Mouse (Mus musculus) layer of hippocampus, adult 18-20 months (tissue): Measurements from ENCODE around the gene Catsperz. TPM values are rescaled to one million over a fixed set of nuclear protein-coding genes. Genes with fewer than 3 reads are reported as not detected.
A peak's percentile ranks its signal among the peaks of the same experiment; 100 is the strongest.

ENCODE experiments used
- DNase-seq, 2 experiments: peaks; one replicate each; pipeline ENCODE4 v3.0.0; 2022; ENCODE audit warnings: low spot score in 2 of 2
- total RNA-seq, 2 experiments: library from RNA; stranded (reverse); gene quantifications; 2 replicates each; pipeline ENCODE4 v1.2.3; 2021

Catsperz gene
- total RNA-seq, 2 experiments from 2014 or later = 8.2 to 12.6 TPM

GRCm38 (mm10) chr19:6924461-6925306 lies 496 bp downstream of the Catsperz start:
- DNase-seq = peak; percentile 65 to 95

GRCm38 (mm10) chr19:6922901-6923735 lies 2.1 kb downstream of the Catsperz start:
- no peak for DNase-seq

- peak; percentile 100 for DNase-seq
Measured at GRCm38 (mm10) chr19:6921647-6922567, 3.3 kb downstream of the Catsperz start, which contains the start of gene Esrra. Esrra (minus strand) TSS chr19:6921813.

- DNase-seq = peak in 1 of 2 experiments; percentile 45
Measured at GRCm38 (mm10) chr19:6920741-6921636, 4.2 kb downstream of the Catsperz start.

- peak in 1 of 2 experiments; percentile 34 for DNase-seq
Measured at GRCm38 (mm10) chr19:6919876-6920740, 5.1 kb downstream of the Catsperz start.

GRCm38 (mm10) chr19:6919431-6919830 lies 5.7 kb downstream of the Catsperz start:
- no peak for DNase-seq

- no peak for DNase-seq
Measured at GRCm38 (mm10) chr19:6918321-6918720, 6.9 kb downstream of the Catsperz start.

GRCm38 (mm10) chr19:6916496-6916895 lies 8.7 kb downstream of the Catsperz start:
- no peak for DNase-seq

GRCm38 (mm10) chr19:6915276-6915675 lies 9.9 kb downstream of the Catsperz start:
- DNase-seq = no peak

- no peak for DNase-seq
Measured at GRCm38 (mm10) chr19:6914540-6914939, 10.6 kb downstream of the Catsperz start.

- no peak for DNase-seq
Measured at GRCm38 (mm10) chr19:6913991-6914390, 11.2 kb downstream of the Catsperz start.

GRCm38 (mm10) chr19:6913036-6913435 lies 12.1 kb downstream of the Catsperz start:
- DNase-seq = no peak

GRCm38 (mm10) chr19:6912205-6912970 lies 12.8 kb downstream of the Catsperz start:
- no peak for DNase-seq

- DNase-seq = peak in 1 of 2 experiments; percentile 30
Measured at GRCm38 (mm10) chr19:6911101-6912074, 13.8 kb downstream of the Catsperz start.

GRCm38 (mm10) chr19:6910306-6910705 lies 14.9 kb downstream of the Catsperz start:
- peak in 1 of 2 experiments; percentile 36 for DNase-seq

GRCm38 (mm10) chr19:6909507-6910289 lies 15.5 kb downstream of the Catsperz start, which contains the start of the genes Trmt112 and Prdx5:
Trmt112 (plus strand) TSS chr19:6909698.
Prdx5 (minus strand) TSS chr19:6910106.
- peak; percentile 92 to 96 for DNase-seq
